Mouse (Mus musculus) ZHBTc4 (cell line): Measurements from ENCODE around the gene Cdc20b.

Experiments used
- DNase-seq: peaks from one replicate; pipeline ENCODE4 v3.0.0-alpha.2; 2011; ENCODE audit warnings: low read depth, low spot score

Gene Cdc20b

DNA sequence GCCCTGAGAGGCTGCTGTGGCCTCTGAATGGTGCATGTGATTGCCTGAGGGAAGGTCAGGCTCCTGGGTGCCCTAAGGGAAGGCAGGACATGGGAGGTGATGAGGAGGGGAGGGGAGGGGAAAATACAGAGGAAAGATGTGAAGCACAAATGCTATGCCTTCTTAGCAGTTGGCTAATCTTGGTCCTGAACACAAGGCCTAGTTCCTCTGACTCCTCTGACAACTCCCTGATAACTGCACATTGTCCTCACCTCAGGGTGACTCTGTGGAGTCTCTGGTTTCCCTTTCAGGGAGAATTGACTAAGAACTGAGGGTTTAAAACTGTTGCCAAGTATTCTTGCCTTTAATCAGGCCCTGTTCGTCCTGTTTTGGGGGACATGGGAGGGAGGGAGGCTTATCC, 59.7 kb downstream of the Cdc20b start:
- no peak for DNase-seq

- DNase-seq = no peak
These were observed 62.1 kb downstream of the Cdc20b start for GRCm38 (mm10) chr13:113097011-113097410.

DNA sequence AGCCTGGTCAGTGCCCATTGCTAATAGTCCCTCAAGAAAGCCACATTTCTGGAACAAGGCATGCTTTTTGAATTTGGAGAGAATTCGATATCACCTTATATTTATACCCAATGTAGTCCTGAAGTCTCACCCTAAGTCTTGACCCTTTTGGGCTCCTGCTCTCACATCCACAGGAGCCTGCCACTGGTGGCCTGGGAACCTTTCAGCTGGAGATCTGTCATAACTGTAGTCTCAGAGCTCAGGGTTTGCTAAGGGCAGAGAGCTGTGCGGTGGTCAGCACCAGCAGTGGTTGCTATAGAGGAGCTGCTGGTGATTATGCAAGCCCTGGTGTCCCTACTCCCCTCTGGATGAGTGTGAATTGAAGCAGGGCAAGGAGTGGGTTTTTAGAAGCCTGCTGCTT, 63.5 kb downstream of the Cdc20b start:
- DNase-seq = no peak

GRCm38 (mm10) chr13:113100879-113101278, 66.0 kb downstream of the Cdc20b start, which contains the start of gene Gzma:
Gzma (minus strand) TSS chr13:113100981.
- DNase-seq = no peak

DNA sequence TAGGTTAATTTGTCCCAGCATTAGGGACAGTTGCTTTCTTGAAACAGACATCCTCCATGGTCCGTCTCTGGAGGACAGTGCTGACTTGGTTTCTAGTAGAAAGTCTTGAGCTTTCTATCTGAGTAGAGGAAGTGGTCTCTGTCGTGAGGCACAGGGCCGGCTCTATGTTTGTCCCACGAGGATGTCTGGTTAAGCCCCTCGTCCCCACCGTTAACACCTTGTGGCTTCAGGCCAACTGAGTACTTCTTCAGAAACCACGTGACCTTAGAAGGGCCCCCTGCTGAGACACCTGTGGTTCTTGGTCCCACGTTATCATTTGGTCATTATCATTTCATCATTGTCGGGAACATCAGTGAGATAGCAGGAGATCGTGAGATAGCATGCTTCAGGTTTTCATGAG, 66.9 kb downstream of the Cdc20b start:
- DNase-seq = no peak

DNA sequence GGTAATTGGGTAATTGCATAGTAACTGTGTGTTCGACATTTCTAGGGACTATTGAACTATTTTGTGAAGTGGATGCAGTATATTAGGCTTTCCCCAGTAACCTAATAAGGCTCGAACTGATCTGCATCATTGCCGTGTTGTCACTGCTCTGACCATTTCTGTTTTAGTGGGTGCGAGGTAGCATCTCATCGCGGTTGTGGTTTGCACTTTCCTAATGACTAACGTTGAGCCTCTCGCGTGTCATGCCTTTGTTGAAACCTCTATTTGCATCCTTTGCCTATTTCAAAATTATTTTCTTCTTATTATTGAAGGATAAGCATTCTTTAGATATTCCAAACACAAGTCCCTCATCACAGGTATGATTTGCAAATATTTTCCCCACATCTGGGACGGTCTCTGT, 69.8 kb downstream of the Cdc20b start:
- no peak for DNase-seq

DNA sequence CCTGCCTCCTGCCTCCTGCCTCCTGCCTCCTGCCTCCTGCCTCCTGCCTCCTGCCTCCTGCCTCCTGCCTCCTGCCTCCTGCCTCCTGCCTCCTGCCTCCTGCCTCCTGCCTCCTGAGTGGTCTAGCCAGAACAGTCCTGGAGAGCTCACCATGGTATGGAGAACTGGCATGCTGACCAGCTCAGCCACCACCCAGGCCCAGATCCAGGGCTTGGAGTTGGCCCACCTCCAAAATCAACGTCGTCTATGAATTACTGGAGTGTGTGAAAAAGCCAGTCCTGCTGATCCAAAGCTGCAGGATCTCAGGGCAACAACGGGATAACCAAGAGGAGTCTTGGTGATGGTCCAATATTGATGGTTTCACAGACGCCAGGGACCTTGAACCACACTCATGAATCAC, 84.1 kb downstream of the Cdc20b start:
- DNase-seq = no peak

DNA sequence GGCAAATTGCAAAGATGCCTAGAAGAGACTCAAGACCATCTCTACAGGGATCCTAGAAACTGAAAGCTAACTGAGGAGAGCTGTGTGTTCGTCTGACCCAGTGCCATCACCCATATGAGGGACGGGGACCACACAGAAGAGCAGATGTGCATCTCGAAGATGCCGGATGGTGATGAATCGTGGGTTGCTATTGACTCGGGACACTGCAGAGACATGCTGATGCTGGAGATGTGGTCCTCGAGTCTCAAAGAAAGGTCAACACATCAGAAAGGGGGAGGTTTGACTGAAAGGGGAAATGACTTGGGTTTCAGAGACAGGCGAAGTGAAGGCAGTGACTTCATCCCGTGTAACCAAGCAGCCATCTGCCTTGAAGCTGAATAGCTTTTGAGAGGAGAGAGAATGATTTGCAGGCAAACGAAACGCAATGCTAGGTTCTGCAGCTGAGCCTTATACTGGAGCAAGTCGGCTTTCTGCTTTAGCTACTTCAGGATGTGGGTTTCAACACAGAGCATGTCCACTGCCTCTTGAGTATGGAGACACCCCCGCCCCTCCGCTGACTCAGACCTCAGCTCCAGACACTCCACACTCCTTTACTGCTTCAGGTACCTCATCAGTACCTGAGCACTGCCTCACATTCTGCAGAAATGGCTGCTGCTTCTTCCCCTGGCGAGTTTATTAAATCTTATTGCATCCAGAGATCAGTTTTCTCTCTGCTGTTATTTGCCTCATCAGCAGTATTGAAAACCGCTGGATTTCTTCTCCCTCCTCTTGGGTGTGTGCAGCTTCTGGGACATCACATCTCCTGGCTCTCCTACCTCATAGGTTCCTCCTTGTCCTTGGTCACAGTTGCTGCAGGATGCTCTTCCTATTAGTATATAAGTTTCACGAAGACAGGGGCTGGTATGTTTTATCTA, 85.7 kb downstream of the Cdc20b start:
- no peak for DNase-seq

- DNase-seq = no peak
These were observed 86.4 kb downstream of the Cdc20b start for GRCm38 (mm10) chr13:113121326-113121725.

DNA sequence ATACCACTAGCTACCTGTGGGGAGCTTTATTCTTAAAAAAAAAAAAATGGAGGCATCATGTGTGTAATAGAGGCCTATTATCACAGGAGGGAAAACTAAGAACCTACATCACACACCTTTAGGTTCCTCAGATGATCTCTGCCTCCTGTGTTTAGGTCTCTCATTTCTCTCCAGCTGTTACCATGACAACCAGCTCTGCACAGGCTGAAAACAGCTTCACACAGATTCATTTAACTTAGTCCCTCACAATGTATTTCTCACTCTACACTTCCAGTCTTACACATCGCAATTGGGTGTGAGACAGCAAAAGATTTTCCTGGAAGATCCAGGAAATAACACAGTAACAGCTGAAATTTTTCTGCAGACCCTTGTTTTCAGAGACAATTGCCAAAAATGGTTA, 95.1 kb downstream of the Cdc20b start:
- DNase-seq = no peak

DNA sequence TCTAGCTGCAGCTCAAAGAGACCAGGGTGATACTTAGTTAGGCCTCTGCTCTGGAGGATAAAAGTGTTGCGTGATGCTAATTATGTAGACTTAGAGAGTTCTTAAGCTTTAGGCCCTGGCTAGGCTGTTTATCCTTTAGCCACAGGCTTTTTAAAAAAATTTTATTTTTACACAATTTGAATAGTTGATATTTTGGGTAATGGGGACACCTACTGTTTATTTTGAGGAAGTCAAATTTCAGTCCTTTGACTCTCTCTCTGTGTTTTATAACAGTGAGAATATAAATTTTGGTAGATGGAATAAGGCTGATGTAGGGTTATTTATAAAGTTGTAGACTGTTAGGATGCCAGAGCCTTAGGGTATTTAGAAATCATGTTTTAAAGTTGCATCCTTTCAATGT, 104.7 kb downstream of the Cdc20b start:
- no peak for DNase-seq
